Comparison of ENCODE assay signal across 30 mouse cellular contexts in the genomic region with DNA sequence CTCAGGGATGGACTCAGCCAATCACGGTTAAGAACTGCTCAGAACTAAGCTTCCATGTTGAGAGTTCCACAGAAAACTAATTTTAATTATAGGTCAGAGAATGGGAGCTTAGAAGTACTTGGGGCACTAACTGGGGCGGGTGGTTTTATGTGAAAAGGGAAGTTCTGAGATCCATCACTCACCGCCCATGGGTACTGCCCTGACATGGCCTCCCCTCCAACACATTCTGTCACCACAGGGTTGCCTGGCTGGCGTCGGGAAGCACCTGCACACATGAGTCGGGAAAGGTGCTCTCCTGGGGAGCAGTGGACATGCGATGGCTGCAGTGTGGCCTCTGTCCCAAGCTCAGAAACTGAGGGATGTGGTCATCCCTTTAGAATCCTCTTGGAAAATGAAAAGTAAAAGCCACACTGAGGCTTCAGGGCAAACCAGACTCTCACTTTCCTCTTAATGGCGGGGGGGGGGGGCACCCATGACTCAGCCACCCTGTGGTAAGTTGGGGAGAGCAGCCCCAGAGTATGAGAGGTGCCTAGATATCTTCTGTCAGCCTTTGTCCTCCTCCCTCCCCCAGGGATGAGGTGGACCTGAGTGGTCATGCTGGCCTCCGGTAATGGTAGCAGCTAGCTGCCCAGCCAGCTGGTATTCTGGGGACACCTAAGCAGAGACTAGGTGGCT. TPM values are rescaled to one million over a fixed set of nuclear protein-coding genes. Genes with fewer than 3 reads are reported as not detected.
DNase-seq lines count a peak whose midpoint lies in the region; ATAC-seq and TF ChIP-seq lines count a peak whose summit lies in the region.
"Had no signal": no experiment of that assay in that cellular context is flagged by ENCODE, and none has a peak within 500 bp of the region (broad histone marks: within the 10 kb centered on the region; RNA-seq: fewer than 3 reads in every experiment).

No protein-coding gene starts in this region.

- H3K4me3 ChIP-seq in layer of hippocampus, adult 2 months, result no peak overlapping the region
- H3K4me3 ChIP-seq in stomach, embryonic 16.5 days (replicated peaks; ENCODE audit: low read length), result no peak overlapping the region
- H3K4me3 ChIP-seq: gastrocnemius, adult 2 months; heart, adult 2 months; heart, embryonic 12.5 days; neural tube, embryonic 12.5 days had no signal

- H3K4me2 ChIP-seq in stomach, embryonic 16.5 days (ENCODE audit: low read depth, low read length), result no peak overlapping the region
- H3K4me2 ChIP-seq: heart, embryonic 12.5 days; hindbrain, embryonic 14.5 days; midbrain, embryonic 11.5 days; neural tube, embryonic 12.5 days had no signal

- peaks cover 32% of the 10 kb centered on the region for H3K4me1 ChIP-seq in stomach, embryonic 16.5 days (ENCODE audit: control insufficient read depth, insufficient read depth, low read length)

- H3K9me3 ChIP-seq in stomach, embryonic 16.5 days (replicated peaks; ENCODE audit: control insufficient read depth, low read length), result no peaks in the 10 kb centered on the region
- H3K9me3 ChIP-seq: G1E; heart, embryonic 12.5 days; neural tube, embryonic 12.5 days had no signal

- peaks cover 6% of the 10 kb centered on the region; the same call in 1 of the 2 replicates for H3K36me3 ChIP-seq in stomach, embryonic 16.5 days (ENCODE audit: control insufficient read depth, insufficient read depth, low read length)
- H3K36me3 ChIP-seq: G1E; neural tube, embryonic 12.5 days had no signal

- ATAC-seq in hematopoietic stem cell, adult 5-6 weeks (replicated peaks in 1 of 2; ENCODE audit: insufficient read depth in 1 of 2, low FRiP score in 2 of 2, low TSS enrichment in 1 of 2, low read depth in 1 of 2, poor library complexity in 2 of 2, severe bottlenecking in 2 of 2), result peak; percentile 51 to 70
- ATAC-seq in stomach, embryonic 16.5 days (ENCODE audit: insufficient read depth, low FRiP score), result no peak
- ATAC-seq: forebrain, embryonic 14.5 days; midbrain, embryonic 16.5 days; Patski had no signal

- H3K27ac ChIP-seq in layer of hippocampus, adult 2 months, result peak overlapping the region; percentile 92; the same call in 1 of the 2 replicates
- peak overlapping the region; percentile 49; the same call in 1 of the 2 replicates for H3K27ac ChIP-seq in stomach, embryonic 16.5 days (ENCODE audit: low read length)
- H3K27ac ChIP-seq: gastrocnemius, adult 2 months; heart, adult 2 months; hindbrain, embryonic 14.5 days; liver, embryonic 14.5 days; macrophage; neural tube, embryonic 12.5 days had no signal

- TF ChIP-seq CTCF in layer of hippocampus, adult 2 months (conservative IDR thresholded peaks at IDR 0.05), result no peak

- no peak for DNase-seq in layer of hippocampus, adult 2 months (ENCODE audit: low spot score in 2 of 2)
- no peak for DNase-seq in layer of hippocampus, adult 9-10 months (ENCODE audit: low spot score)
- DNase-seq in 416B (ENCODE audit: low read depth), result peak; percentile 39
- no peak for DNase-seq in right cerebral cortex, postnatal 36 days (ENCODE audit: low spot score in 2 of 2)
- no peak for DNase-seq in adrenal gland, postnatal 14 days
- no peak for DNase-seq in cerebellum, postnatal 10 days
- DNase-seq: adrenal gland, postnatal 10 days; cerebellum, adult 11-12 months; cerebellum, adult 9-11 months; gastrocnemius, adult 2 months; heart, adult 2 months; heart, postnatal 4 days; kidney, adult 11 months; kidney, postnatal 36 days; layer of hippocampus, postnatal 36 days; liver; lung, adult 2 months; lung, postnatal 10 days had no signal

- 73% methylated on average over 9 of the region's 9 CpGs for WGBS in stomach, embryonic 16.5 days

- no peaks in the 10 kb centered on the region for H3K27me3 ChIP-seq in stomach, embryonic 16.5 days (ENCODE audit: control insufficient read depth, insufficient read depth, low read length)
- H3K27me3 ChIP-seq: heart, embryonic 12.5 days; neural tube, embryonic 12.5 days; Patski had no signal

- H3K9ac ChIP-seq in stomach, embryonic 16.5 days (ENCODE audit: low read length), result no peak overlapping the region
- H3K9ac ChIP-seq: heart, embryonic 12.5 days; hindbrain, embryonic 14.5 days; liver, embryonic 14.5 days; neural tube, embryonic 12.5 days had no signal

RNA-seq across cellular contexts. Expression of a gene that starts 44.3 kb away (rescaled TPM):
- total RNA-seq in layer of hippocampus, adult 2 months (2021), result 100 to 1,000 TPM; 244 to 257 TPM
- total RNA-seq in hematopoietic stem cell, adult 5-6 weeks (2017), result 10.6 and 19.9 TPM in 2 replicates
- polyA plus RNA-seq in stomach, embryonic 16.5 days (2015; fragmentation: Nextera tagmentation; extraction: Ambion mirVana), result 41.4 and 52.6 TPM in 2 replicates
- total RNA-seq in adrenal gland, postnatal 14 days (2021), result 20.8 TPM in 2 replicates

Comparison
In these comparisons a context has a peak if more than half of its experiments do, and no peak if none do; other contexts are left out.
1. RNA of a gene that starts 44.3 kb away (total RNA-seq): 244 to 257 TPM in layer of hippocampus, adult 2 months; 20.8 TPM in adrenal gland, postnatal 14 days and 10.6 to 19.9 TPM in hematopoietic stem cell, adult 5-6 weeks; every median in the first group is over 10 times any median in the second.